Mouse (Mus musculus) hindlimb bud, embryonic 11.5 days (tissue): Measurements from ENCODE around the gene Ppp1r1b.

Experiments used
- DNase-seq: peaks from one replicate; pipeline ENCODE4 v3.0.0-alpha.2; 2012; ENCODE audit warnings: low read depth, low spot score; ENCODE audit errors: extremely low spot score

The Ppp1r1b gene

DNA sequence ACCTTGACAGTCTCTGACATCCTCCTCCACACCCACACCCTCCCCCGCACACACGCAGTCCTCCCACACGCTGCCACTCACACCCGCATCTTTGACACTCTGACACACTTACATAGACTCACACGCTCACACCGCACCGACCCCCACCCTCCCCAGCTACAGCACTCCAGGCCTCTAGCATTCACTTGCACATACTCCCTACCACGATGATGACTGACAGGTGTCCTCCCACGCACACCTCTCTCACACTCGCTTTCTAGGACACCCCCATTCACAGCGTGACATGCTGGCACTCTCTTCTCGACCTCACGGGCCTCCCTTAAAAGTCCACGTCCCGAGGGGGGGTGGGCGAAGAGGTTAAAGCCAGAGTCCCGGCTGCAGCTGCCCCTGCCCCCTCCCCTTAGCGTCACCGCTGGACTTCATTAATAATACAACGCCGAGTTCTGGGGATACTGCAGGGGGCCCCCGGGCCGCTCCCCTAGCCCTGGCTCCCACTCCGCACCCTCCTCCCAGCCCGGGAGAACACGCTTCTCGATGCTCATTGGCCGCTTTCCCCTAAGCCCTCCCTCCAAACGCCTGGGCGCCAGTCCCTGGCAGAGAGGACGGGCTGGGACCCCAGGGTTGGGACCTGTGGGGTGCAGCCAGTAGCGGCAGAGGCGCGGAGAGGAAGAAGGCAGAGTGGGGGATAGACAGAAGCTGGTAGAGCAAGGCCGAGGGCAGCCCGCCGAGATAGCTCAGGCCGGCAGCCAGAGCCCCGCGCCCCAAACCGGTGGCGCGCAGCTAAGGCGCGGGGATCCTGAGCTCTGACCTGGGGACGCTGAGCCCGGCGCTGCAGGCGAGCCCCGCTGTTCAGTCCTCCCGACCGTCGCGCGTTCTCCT, at the start of gene Ppp1r1b:
Gene Ppp1r1b (plus strand): TSS at position 322 of the 879 bp plus-strand sequence.
- DNase-seq, result no peak

DNA sequence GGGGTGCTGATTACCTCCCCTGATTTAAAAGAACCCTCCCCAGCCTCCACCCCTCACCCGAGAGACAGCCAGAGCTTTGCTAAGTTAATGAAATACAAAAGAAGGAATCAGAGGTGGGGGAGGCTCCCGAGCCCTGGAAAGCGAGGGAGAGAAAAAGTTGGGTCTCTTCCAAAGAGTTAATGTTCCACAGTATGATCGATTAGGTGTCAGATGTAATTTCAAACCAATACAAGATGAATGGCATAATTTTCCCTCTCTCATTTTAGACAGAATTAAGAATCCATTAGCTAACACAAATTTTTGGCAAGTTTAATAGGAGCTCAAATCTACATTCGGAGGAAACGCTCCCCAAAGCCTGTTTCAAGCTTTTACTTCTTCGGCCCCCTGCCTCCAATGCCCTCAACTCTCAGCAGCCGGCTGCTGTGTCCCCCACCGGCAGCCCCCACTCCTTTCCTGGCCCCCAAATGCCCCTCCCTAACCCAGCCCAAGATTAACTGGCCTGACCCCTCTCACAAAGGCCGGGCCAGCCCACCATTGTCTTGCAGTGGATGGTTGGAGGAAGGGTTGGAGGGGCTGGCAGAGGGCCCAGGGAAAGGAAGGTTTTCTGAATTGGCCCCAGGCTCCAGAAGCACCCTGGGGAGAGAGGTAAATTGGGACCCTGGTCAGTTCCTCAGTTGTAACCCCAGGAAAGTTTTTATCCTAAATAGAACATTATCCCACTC, 49.6 kb upstream of the Ppp1r1b start:
- DNase-seq, result no peak

DNA sequence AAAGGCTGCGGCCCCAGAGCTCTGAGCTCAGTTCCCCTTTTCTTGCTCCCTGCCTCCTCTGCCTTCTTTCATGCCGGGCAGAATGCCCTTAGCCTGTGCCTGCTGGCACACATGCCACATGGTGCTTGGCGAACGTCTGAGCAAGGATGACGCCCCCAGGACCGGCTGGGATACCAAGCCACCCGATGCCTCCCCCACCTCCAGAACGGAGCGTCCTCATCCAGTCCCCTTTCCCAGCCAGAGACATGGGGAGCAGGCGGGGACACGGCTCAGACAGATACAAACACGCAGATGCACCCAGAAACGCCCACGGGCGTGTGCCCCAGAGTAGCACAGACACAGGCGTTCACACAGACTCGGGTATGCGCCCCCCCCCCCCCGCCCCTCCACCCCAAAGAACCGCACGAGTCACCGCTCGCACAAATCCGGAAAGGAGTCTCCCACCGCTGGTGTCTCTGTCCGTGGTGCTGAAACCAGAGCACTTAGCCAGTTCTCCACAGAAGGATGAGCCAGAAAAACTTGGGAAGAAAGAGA, 34.3 kb upstream of the Ppp1r1b start:
- DNase-seq, result peak; percentile 58

DNA sequence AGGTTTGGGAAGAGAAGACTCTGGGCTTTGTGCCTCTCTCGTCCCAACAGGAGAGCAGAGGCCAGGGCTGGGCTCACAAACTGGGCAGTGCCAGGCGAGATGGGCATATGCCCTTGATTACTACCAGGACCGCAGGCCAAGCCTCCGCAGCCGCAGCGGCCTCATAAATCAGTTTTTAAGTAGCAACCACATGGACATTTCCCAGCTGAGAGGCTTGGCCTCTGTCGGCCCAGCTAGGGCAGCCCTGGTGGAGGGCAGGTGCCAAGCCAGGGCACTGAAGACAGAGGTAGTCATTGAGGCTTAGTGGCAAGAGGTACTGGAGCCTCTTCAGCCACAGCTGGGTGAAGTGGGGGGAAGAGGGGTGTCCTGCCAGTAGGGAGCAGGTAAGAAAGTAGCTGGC, 30.7 kb upstream of the Ppp1r1b start:
- no peak for DNase-seq

DNA sequence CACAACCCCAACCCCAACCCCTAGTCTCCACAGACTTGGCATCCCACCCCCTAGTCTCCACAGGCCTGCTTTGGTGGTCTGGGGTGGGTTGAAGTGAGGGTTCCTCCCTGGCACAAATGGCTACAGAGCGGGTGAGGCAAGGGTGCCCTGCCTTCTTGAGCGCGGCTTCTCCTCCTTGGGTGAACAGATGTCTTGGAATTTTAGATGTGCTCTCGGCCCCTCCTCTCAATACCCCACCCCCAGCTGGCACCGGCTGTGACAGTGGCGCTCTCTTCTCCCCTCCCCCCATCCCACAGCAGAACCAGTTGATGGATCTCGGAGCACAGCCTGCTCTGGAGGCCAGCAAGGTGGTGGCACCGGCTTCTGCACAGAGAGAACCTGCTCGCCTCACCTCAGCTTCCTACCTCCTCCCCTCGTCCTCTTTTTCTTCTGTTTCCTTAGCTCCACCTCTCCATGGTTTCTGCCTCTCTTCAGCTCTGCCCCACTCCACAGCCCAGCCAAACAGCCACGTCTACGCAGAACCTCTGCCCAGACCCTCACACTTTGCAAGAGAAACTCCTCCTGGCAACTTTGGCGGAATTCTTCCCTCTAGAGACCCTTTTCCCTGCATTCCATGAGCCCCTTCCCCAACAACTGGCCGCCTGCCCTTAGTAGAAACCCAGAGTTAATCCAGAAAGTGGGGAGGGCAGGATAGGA, 29.6 kb upstream of the Ppp1r1b start:
- DNase-seq, result no peak

DNA sequence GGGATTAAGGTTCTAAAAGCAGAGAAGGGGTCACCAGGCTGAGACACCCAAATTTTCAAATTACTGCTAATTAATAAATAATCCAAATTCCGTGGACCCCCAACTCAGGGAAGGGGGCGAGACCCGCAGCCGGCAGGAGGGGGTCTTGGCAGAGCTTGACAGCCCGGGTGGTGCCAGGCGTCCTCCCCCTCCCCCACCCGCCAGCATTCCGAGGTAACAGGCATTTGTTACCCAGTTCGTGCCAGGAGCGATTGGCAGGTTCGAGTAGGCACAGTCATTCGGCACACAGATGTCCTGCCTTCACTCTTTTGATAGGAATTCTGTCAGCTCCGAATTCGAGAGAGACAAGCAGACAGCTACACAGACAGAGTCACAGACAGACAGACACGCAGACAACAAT, 29.1 kb upstream of the Ppp1r1b start:
- DNase-seq, result no peak

DNA sequence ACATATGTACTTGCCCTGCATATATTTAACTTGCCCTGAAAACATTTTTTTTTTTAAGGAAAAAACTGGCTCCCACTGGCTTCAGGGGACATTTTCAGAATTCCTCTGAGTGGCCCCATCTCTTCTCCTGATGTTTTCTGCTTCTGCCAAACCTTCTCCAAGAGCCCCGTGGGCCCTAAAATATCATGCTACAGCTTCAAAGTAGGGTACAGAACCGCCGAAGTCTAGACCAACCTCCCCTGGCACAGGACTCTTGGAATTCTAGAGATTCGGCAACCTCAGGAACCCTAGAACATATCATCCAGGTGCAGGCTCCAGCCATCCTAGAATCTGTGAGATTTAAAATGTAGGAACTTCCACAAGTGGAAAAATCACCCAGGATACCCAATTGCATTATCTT, 28.7 kb upstream of the Ppp1r1b start:
- no peak for DNase-seq

DNA sequence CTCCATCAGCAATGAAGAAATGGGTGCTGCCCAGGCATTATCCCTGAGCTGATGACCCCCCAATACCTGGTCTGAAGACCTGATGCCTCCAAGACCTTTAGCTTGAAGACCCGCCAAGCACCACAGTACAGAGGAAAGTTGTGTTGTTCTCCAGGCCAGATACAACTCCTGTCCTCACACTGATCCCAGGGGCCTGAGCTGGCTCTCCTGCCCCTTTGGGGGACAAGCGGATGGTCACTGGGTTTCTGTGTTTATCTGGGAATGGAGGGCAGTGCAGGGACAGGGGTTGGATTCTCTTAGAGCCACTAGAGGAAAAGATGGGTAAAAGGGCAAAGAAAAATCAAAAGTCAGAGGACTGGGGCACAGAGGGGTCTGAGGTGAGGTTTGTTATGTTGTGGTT, 28.3 kb upstream of the Ppp1r1b start:
- no peak for DNase-seq

DNA sequence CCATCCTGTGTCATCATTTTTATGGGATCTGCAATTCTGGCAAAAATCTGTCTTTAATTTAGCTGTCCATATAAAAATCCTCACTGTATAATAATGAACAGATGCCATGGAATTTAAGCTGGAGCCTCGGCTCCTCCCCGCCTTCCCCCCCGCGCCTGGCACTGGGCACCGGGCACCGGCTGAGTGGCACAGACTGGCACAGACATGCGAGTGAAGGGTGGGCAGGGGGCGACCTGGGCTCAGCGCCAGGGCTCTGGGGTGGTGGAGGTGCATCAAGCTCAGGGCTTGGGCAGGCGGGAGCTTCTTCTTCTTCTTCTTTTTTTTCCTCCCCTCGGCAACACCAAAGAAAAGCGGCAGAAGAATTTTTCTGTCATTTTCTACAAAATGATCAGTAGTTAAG, 27.8 kb upstream of the Ppp1r1b start:
- no peak for DNase-seq

DNA sequence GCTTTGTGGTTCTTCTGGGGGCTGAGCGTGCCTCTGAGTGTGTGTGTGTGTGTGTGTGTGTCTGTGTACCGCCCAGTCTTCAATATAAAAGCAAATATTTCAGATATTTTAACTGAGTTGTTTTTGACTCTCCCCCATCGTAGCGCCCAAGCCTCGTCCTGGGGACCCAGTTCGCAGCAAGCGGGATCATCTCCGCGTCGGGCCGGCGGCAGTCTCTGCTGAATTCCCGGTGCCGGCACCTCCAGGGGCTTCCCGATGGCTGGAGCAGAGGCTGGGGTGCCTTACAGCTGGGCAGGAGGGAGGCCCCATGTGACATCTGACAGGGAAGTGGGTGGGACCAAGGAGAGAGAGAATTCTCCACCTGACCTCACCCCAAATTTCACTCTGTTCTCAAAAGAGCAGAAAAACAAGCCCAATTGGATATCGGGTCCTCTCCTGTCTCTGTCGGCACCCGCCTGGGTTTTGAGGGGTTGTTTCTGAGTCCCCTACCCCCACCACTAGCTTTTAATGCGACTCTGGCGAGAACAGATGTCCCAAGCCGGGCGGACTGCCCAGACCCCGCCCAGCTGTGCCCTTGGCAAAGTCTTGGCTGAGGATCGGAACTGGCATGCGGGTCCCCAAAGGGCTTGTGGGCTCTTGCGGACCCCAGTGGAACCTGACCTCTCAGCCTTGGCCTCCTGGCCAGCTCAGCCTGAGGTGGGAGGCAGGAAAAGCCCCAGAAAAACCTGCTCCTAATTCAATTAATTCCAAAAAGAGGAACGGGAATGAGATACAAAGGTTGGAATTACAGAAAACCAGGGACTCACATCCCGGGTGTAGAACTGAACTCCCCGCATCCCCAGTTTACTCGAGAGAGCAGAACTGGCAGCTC, 27.2 kb upstream of the Ppp1r1b start:
- no peak for DNase-seq

DNA sequence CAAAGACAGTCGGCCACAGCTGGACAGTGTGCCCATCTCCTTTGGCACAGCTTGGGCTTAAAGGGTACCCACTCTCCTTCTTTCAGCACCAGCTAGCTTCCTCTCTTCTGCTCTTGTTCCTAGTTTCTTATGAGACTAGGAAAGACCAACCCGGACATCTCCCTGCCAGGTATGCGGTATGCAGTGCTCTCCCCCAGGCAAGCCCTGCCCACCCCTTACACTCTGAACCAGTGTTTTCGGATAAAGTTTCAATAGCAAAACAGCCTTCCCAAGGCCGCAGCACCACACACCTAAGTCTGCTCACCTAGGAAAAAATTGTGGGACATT, 26.6 kb upstream of the Ppp1r1b start:
- no peak for DNase-seq

DNA sequence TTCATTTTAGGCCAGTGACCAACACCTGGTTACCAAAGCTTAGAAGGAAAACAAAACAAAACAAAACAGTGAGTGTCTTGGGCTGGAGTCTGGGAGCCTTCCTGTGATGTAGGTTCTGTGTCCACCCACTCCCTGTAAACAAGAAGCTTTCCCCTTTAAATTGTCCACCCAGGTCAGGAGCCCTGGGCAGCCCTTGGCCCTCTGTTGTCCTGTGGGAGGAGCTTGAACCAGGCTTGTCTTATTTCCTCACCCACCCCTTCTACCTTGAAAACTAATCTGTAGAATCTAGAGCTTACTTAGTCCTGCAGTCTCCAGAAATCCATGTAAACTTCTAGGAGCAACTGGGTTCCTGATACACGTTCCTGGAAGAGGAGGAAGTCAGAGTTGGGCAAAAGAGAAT, 26.0 kb upstream of the Ppp1r1b start:
- DNase-seq, result no peak

DNA sequence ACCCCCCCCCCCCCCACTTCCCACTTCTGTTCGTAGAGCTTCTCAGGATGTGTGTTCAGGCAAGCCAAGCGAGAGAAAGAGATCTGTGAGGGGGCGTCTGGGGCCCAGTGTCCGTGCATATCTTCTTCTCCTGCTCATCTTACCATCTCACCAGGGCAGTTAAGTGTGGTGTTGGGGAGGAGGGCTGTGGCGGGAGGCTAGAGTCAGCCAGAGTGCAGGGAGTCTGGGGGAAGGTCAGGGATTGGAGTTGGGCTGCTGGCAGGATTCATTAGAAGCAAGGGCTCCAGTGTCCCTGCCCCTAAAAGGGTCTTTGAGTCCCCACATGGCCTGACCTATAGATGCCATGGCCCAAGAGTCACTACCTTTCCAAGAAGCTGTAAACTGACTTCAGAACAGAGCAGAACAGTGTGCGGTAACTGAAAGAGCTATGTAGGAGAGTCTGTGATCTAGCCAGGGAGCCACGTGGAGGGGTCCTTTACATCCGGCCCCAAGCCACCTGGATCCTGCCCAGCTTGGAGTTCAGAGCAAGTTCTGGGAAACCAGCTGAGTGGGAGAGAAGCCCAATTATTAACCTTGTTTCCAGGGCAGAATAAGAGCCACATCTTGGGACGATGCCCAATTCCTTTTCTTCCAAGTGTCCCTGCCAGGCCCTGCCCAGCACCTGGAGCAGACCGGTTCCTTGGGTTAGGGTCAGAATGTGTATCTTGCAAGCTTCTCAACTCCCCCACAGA, 24.9 kb upstream of the Ppp1r1b start:
- no peak for DNase-seq

DNA sequence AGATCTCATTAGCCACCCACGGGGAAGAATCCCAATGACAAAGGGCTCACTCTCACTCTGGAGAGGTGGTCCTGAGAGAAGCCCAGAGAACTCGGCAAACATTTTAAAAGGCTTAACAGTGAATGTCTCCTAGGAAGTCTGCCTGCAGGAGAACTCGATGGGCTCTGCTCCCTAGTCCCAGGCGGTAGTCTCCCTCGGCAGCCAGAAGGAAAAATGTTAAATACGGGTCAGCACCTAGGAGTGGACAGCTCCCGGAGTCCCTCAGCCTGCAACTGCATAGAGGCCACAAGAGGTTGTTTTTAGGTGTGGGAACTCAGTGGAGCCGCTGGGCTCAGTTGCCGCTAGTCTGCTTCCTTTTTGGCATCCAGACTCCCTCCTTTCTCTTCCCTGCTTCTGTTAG, 24.3 kb upstream of the Ppp1r1b start:
- no peak for DNase-seq

DNA sequence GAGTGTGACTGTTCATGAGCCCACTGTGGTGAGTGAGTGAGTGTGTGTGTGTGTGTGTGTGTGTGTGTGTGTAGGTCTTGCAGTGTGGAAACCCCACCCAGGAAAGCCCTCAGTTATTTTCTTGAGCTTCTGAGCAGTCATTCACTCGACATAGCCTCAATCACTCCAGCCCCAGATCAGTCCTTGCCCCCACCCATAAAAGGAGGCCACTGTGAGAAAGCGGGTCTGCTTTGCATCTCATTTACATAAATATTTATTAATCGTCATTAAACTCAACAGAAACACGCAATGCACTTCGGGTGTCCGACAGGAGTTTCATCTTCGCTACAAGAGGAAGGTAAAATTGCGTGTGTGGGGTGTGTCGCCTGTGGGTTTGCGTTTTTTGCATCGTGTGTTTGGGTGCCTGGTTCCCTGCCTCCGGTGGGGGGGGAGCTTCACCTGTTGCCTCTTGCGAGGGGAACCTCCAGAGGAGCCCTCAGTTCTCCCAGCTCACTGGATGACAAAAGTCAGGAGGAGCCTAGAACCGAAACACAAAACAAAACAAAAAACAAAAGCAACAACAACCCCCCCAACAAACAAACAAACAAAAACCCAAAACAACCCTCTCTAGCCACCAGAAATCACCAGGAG, 22.9 kb upstream of the Ppp1r1b start:
- DNase-seq, result no peak

DNA sequence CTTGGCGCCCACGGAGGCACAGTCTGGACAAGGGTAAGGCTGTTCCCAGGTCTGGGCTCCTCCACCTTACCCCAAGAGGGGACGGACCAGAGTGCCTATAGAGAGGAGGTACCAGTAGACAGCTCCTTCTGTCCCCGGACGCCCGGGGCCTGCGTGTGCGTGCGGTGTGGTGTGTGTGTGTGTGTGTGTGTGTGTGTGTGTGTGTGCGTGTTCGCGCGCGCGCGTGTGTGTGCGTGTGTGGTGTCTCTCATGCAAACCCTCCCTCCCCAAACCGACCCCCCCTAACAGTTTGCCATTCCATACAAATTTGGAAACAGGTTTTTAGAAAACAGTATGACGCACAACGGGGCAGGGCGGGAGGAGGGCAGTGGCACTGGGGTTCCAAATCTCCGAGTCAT, 22.4 kb upstream of the Ppp1r1b start:
- DNase-seq, result no peak

DNA sequence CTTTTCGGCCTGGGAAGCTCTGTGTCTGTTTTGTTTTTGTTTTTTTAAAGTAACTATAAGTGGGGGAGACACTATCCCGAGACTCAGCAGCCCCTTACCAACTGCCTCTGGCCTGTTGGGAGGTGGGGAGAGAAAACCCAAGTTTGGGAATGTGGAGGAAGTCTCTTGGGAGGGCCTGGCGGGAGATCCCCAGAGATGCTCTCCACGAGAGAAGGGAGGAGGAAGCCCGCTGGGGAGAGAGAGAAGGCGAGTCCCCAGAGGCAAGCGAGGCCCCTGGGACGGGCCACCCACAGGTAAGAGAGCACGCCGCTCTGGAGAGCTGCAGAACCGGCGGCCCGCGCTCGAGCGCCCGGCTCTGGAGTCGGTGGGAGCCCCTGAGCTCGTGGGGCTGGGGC, 21.5 kb upstream of the Ppp1r1b start:
- no peak for DNase-seq

DNA sequence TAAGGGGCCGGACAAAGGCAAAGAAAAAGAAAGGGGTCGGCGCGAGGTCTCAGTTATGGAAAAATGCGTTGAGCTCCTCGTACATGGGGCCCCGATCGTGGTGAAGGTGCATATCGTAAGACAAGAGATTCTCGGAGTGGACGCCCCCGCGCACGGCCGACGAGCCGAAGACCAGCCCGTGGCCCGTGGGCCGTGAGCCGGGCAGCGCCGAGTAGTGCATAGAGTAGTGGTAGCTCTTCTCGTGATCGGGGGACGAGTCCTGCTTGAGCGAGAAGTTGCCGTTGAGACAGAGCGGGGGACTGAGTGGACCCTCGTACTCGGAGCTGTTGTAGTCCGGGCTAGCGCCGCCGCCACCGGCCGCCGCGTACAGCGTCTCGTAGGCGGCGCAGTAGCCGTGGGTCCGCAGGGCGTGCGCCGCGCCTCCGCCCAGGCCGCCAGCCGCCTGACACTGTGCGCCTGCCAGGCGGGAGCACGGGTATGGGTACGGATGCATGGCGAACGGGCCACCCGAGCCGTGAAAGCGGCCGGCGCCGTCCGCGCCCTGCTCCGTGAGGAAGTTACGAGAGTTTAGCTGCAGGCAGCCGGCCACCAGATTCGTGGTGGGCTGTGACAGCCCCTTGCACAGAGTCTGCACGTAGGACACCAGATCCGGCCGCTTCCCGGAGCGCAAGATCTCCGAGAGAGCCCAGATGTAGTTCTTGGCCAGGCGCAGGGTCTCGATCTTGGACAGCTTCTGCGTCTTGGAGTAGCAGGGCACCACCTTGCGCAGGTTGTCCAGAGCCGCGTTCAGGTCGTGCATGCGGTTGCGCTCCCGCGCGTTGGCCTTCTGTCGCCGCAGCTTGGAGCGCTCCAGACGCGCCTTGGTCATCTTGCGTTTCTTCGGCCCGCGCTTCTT, 20.8 kb upstream of the Ppp1r1b start:
- DNase-seq, result no peak

DNA sequence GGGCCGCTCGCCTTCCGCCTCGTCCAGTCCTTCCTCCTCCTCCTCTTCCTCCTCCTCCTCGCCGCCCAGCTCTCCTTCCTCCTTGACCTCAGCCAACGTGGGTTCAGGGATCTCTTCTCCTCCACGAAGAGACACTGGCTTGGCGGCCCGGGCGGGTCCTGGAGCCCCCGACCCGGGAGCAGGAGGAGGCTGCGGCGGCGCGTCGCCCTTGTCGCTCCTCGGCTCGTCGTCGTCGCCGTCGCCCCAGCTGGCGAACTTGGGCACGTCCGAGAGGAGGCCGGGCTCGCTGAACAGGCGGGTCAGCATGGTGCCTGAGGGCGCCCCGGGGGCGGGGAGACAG, 20.2 kb upstream of the Ppp1r1b start:
- DNase-seq, result no peak
